ENCODE assay signal across 10 mouse cellular contexts in genomic region chr19:12762212-12763130, GRCm38 (mm10). TPM values are rescaled to one million over a fixed set of nuclear protein-coding genes. Genes with fewer than 3 reads are reported as not detected.
DNase-seq lines count a peak whose midpoint lies in the region; ATAC-seq and TF ChIP-seq lines count a peak whose summit lies in the region.
"Had no signal": no experiment of that assay in that cellular context is flagged by ENCODE, and none has a peak within 500 bp of the region (broad histone marks: within the 10 kb centered on the region; RNA-seq: fewer than 3 reads in every experiment).

No protein-coding gene starts in this region.

- TF ChIP-seq POLR2A in lung, adult 2 months (IDR thresholded peaks at IDR 0.05; ENCODE audit: borderline replicate concordance, extremely low read depth, low read depth, low read length), result no peak

- H3K9ac ChIP-seq in lung, postnatal 0 days (replicated peaks; ENCODE audit: low read depth), result no peak overlapping the region
- no peak overlapping the region for H3K9ac ChIP-seq in intestine, postnatal 0 days (ENCODE audit: low read depth, low read length)
- H3K9ac ChIP-seq: heart, embryonic 15.5 days had no signal

- no peaks in the 10 kb centered on the region for H3K9me3 ChIP-seq in lung, postnatal 0 days (ENCODE audit: low read length)
- no peaks in the 10 kb centered on the region for H3K9me3 ChIP-seq in intestine, postnatal 0 days (ENCODE audit: control insufficient read depth)
- H3K9me3 ChIP-seq: heart, embryonic 15.5 days had no signal

- H3K4me1 ChIP-seq in lung, postnatal 0 days (ENCODE audit: insufficient read depth, low read depth, low read length), result no peaks in the 10 kb centered on the region
- no peaks in the 10 kb centered on the region for H3K4me1 ChIP-seq in lung, adult 2 months (ENCODE audit: control insufficient read depth, insufficient read depth, low read length)
- H3K4me1 ChIP-seq in intestine, postnatal 0 days (replicated peaks; ENCODE audit: control insufficient read depth, insufficient read depth, low read length), result no peaks in the 10 kb centered on the region
- H3K4me1 ChIP-seq: heart, embryonic 15.5 days had no signal

- no peaks in the 10 kb centered on the region for H3K27me3 ChIP-seq in lung, postnatal 0 days (replicated peaks; ENCODE audit: insufficient read depth, low read length)
- no peaks in the 10 kb centered on the region for H3K27me3 ChIP-seq in intestine, postnatal 0 days (replicated peaks; ENCODE audit: control insufficient read depth, insufficient read depth, low read length)
- H3K27me3 ChIP-seq: heart, embryonic 15.5 days had no signal

- H3K27ac ChIP-seq in lung, postnatal 0 days (ENCODE audit: low read length), result no peak overlapping the region
- H3K27ac ChIP-seq in intestine, postnatal 0 days (ENCODE audit: low read depth, low read length), result no peak overlapping the region
- H3K27ac ChIP-seq: heart, embryonic 15.5 days had no signal

- H3K4me2 ChIP-seq in lung, postnatal 0 days (replicated peaks; ENCODE audit: low read depth, low read length), result no peak overlapping the region
- no peak overlapping the region for H3K4me2 ChIP-seq in intestine, postnatal 0 days (replicated peaks; ENCODE audit: low read depth)
- H3K4me2 ChIP-seq: heart, embryonic 15.5 days had no signal

- peaks cover 9% of the 10 kb centered on the region; the same call in 1 of the 2 replicates for H3K36me3 ChIP-seq in lung, postnatal 0 days (ENCODE audit: insufficient read depth, low read length)
- peaks cover 16% of the 10 kb centered on the region for H3K36me3 ChIP-seq in intestine, postnatal 0 days (ENCODE audit: control insufficient read depth, insufficient read depth)

- 54% methylated on average over 2 of the region's 2 CpGs for WGBS in lung, postnatal 0 days
- 58% methylated on average over 2 of the region's 2 CpGs for WGBS in lung, adult 2 months
- 62% methylated on average over 2 of the region's 2 CpGs for WGBS in intestine, postnatal 0 days

- peak; percentile 29 for DNase-seq in CD4-positive, CD25-positive, alpha-beta regulatory T cell, adult 2 months (ENCODE audit: low read depth, low spot score)
- no peak for DNase-seq in lung, postnatal 0 days (ENCODE audit: low spot score)
- DNase-seq in lung, adult 2 months, result no peak
- DNase-seq in thymus, postnatal 0 days (ENCODE audit: low spot score), result peak; percentile 25
- no peak for DNase-seq in layer of hippocampus, adult 18-20 months (ENCODE audit: low spot score in 2 of 2)
- no peak for DNase-seq in gastrocnemius, adult 8-10 months (ENCODE audit: low spot score in 2 of 2)
- DNase-seq: right cerebral cortex, postnatal 25 days had no signal

- peak; percentile 66; the same call in 1 of the 2 replicates for TF ChIP-seq EP300 in lung, postnatal 0 days (IDR thresholded peaks at IDR 0.05)

- ATAC-seq in CD4-positive, CD25-positive, alpha-beta regulatory T cell, adult 4 months, result no peak
- ATAC-seq in lung, postnatal 0 days, result peak; percentile 65
- ATAC-seq in intestine, postnatal 0 days, result no peak

- H3K4me3 ChIP-seq in lung, postnatal 0 days (ENCODE audit: low read depth, low read length), result no peak overlapping the region
- H3K4me3 ChIP-seq in lung, adult 2 months (replicated peaks; ENCODE audit: extremely low read depth, low read depth, low read length), result no peak overlapping the region
- H3K4me3 ChIP-seq in intestine, postnatal 0 days (ENCODE audit: low read depth, low read length), result no peak overlapping the region
- H3K4me3 ChIP-seq: heart, embryonic 15.5 days had no signal

- TF ChIP-seq CTCF in lung, postnatal 0 days (IDR thresholded peaks at IDR 0.05), result peak; percentile 60
- TF ChIP-seq CTCF in lung, adult 2 months (IDR thresholded peaks at IDR 0.05; ENCODE audit: insufficient read depth, low read length), result no peak
- TF ChIP-seq CTCF in intestine, postnatal 0 days (IDR thresholded peaks at IDR 0.05; ENCODE audit: low read depth), result peak; percentile 62

RNA-seq across cellular contexts. Expression of gene Cntf, which starts 3.0 kb away (rescaled TPM):
- 1 to 10 TPM; 2.9 to 3.4 TPM for polyA plus RNA-seq in CD4-positive, CD25-positive, alpha-beta regulatory T cell, adult 4 months (2017; shearing (Covaris generic))
- 0.91 and 0.93 TPM in 2 replicates for polyA plus RNA-seq in lung, postnatal 0 days (2015; fragmentation: Nextera tagmentation; extraction: Ambion mirVana)
- polyA plus RNA-seq in lung, adult 2 months (2012; rRNA removed), result 0.70 and 1.0 TPM in 2 replicates
- 0.93 and 1.1 TPM in 2 replicates for polyA plus RNA-seq in intestine, postnatal 0 days (2015; fragmentation: Nextera tagmentation; extraction: Ambion mirVana)
- 0.93 and 1.6 TPM in 2 replicates for polyA plus RNA-seq in thymus, postnatal 0 days (2015; fragmentation: Nextera tagmentation; extraction: Ambion mirVana)
- total RNA-seq in layer of hippocampus, adult 18-20 months (2021), result 1 to 10 TPM; 2.7 to 3.1 TPM
- 1 to 10 TPM in 3 of 4 experiments, under 1 TPM in 1; 0.92 to 2.5 (median 1.8) TPM for total RNA-seq in gastrocnemius, adult 8-10 months (2022)

RNA-seq across cellular contexts. Expression of gene Zfp91, which starts 33.5 kb away (rescaled TPM):
- 10 to 100 TPM; 21.2 to 22.9 TPM for polyA plus RNA-seq in CD4-positive, CD25-positive, alpha-beta regulatory T cell, adult 4 months (2017; shearing (Covaris generic))
- polyA plus RNA-seq in lung, postnatal 0 days (2015; fragmentation: Nextera tagmentation; extraction: Ambion mirVana), result 12.0 and 12.6 TPM in 2 replicates
- 10.9 and 14.7 TPM in 2 replicates for polyA plus RNA-seq in lung, adult 2 months (2012; rRNA removed)
- 13.6 and 15.1 TPM in 2 replicates for polyA plus RNA-seq in intestine, postnatal 0 days (2015; fragmentation: Nextera tagmentation; extraction: Ambion mirVana)
- 14.8 and 18.2 TPM in 2 replicates for polyA plus RNA-seq in thymus, postnatal 0 days (2015; fragmentation: Nextera tagmentation; extraction: Ambion mirVana)
- total RNA-seq in layer of hippocampus, adult 18-20 months (2021), result 10 to 100 TPM; 84.6 to 90.8 TPM
- total RNA-seq in gastrocnemius, adult 8-10 months (2022), result 100 to 1,000 TPM; 130 to 182 (median 149) TPM

RNA-seq across cellular contexts. Expression of gene Lpxn, which starts 33.5 kb away (rescaled TPM):
- 100 to 1,000 TPM; 220 to 255 TPM for polyA plus RNA-seq in CD4-positive, CD25-positive, alpha-beta regulatory T cell, adult 4 months (2017; shearing (Covaris generic))
- 2.9 and 3.7 TPM in 2 replicates for polyA plus RNA-seq in lung, postnatal 0 days (2015; fragmentation: Nextera tagmentation; extraction: Ambion mirVana)
- 3.8 and 6.1 TPM in 2 replicates for polyA plus RNA-seq in lung, adult 2 months (2012; rRNA removed)
- 1.7 and 1.9 TPM in 2 replicates for polyA plus RNA-seq in intestine, postnatal 0 days (2015; fragmentation: Nextera tagmentation; extraction: Ambion mirVana)
- 43.3 and 48.2 TPM in 2 replicates for polyA plus RNA-seq in thymus, postnatal 0 days (2015; fragmentation: Nextera tagmentation; extraction: Ambion mirVana)
- total RNA-seq in layer of hippocampus, adult 18-20 months (2021), result 1 to 10 TPM; 1.0 to 1.9 TPM
- under 1 TPM in 3 of 4 experiments, not detected in 1; 0.17 to 0.27 (median 0.22) TPM for total RNA-seq in gastrocnemius, adult 8-10 months (2022)

Comparison
In these comparisons a context has a peak if more than half of its experiments do, and no peak if none do; other contexts are left out.
1. DNase-seq: peak in CD4-positive, CD25-positive, alpha-beta regulatory T cell, adult 2 months (single experiment) and thymus, postnatal 0 days (single experiment); none in lung, postnatal 0 days (single experiment), lung, adult 2 months (single experiment), layer of hippocampus, adult 18-20 months (0 of 2) and gastrocnemius, adult 8-10 months (0 of 2).